Mouse (Mus musculus): ENCODE measurements around the gene Camsap3. TPM values are rescaled to one million over a fixed set of nuclear protein-coding genes. Genes with fewer than 3 reads are reported as not detected.

Gene Camsap3
- polyA plus RNA-seq, 1 experiment from 2014 or later, result 25.9 TPM

- ATAC-seq (no peak), DNase-seq (ENCODE audit: low spot score) (no peak)
- H3K9me3 ChIP-seq (replicated peaks; ENCODE audit: control insufficient read depth, low read length), result no peaks in the 10 kb centered on the region
- H3K4me1 ChIP-seq (ENCODE audit: control insufficient read depth, insufficient read depth, low read length), result no peaks in the 10 kb centered on the region
- WGBS, result 28% methylated on average over 5 of the region's 5 CpGs
- no peak overlapping the region for H3K4me2 ChIP-seq (ENCODE audit: low read length)
- H3K36me3 ChIP-seq (ENCODE audit: control insufficient read depth, insufficient read depth, low read length), result no peaks in the 10 kb centered on the region
- H3K27ac ChIP-seq (ENCODE audit: low read depth, low read length), result no peak overlapping the region
- H3K4me3 ChIP-seq (ENCODE audit: low read depth, low read length), result no peak overlapping the region
- H3K9ac ChIP-seq (ENCODE audit: low read length), result no peak overlapping the region
- no peaks in the 10 kb centered on the region for H3K27me3 ChIP-seq (replicated peaks; ENCODE audit: control insufficient read depth, insufficient read depth, low read length)
Observed at GRCm38 (mm10) chr8:3645804-3646203, 58.7 kb downstream of the Camsap3 start.

- no peak overlapping the region for H3K27ac ChIP-seq (ENCODE audit: low read depth, low read length)
- no peak overlapping the region for H3K9ac ChIP-seq (ENCODE audit: low read length)
- DNase-seq (ENCODE audit: low spot score), result no peak
- 78% methylated on average over 6 of the region's 6 CpGs for WGBS
- H3K4me2 ChIP-seq (ENCODE audit: low read length), result no peak overlapping the region
- no peak overlapping the region for H3K4me3 ChIP-seq (ENCODE audit: low read depth, low read length)
- H3K4me1 ChIP-seq (ENCODE audit: control insufficient read depth, insufficient read depth, low read length), result no peaks in the 10 kb centered on the region
- no peaks in the 10 kb centered on the region for H3K36me3 ChIP-seq (ENCODE audit: control insufficient read depth, insufficient read depth, low read length)
- ATAC-seq, result no peak
- H3K27me3 ChIP-seq (replicated peaks; ENCODE audit: control insufficient read depth, insufficient read depth, low read length), result no peaks in the 10 kb centered on the region
- no peaks in the 10 kb centered on the region for H3K9me3 ChIP-seq (replicated peaks; ENCODE audit: control insufficient read depth, low read length)
Observed at GRCm38 (mm10) chr8:3646824-3647531, 59.9 kb downstream of the Camsap3 start.

GRCm38 (mm10) chr8:3647561-3647960 is 60.5 kb downstream of the Camsap3 start:
- Histone ChIP-seq H3K27me3 (replicated peaks; ENCODE audit: control insufficient read depth, insufficient read depth, low read length) (no peaks in the 10 kb centered on the region), H3K27ac (ENCODE audit: low read depth, low read length) (no peak overlapping the region), H3K4me1 (ENCODE audit: control insufficient read depth, insufficient read depth, low read length) (no peaks in the 10 kb centered on the region), H3K4me2 (ENCODE audit: low read length) (no peak overlapping the region), H3K9ac (ENCODE audit: low read length) (no peak overlapping the region), H3K4me3 (ENCODE audit: low read depth, low read length) (no peak overlapping the region), H3K9me3 (replicated peaks; ENCODE audit: control insufficient read depth, low read length) (no peaks in the 10 kb centered on the region), H3K36me3 (ENCODE audit: control insufficient read depth, insufficient read depth, low read length) (no peaks in the 10 kb centered on the region)
- no peak for DNase-seq (ENCODE audit: low spot score)
- no peak for ATAC-seq
- WGBS, result 87% methylated on average over 4 of the region's 4 CpGs

- no peak overlapping the region for H3K9ac ChIP-seq (ENCODE audit: low read length)
- H3K4me2 ChIP-seq (ENCODE audit: low read length), result no peak overlapping the region
- DNase-seq (ENCODE audit: low spot score), result no peak
- H3K27ac ChIP-seq (ENCODE audit: low read depth, low read length), result no peak overlapping the region
- WGBS, result 80% methylated on average over 2 of the region's 2 CpGs
- no peak for ATAC-seq
- H3K9me3 ChIP-seq (replicated peaks; ENCODE audit: control insufficient read depth, low read length), result no peaks in the 10 kb centered on the region
- no peaks in the 10 kb centered on the region for H3K4me1 ChIP-seq (ENCODE audit: control insufficient read depth, insufficient read depth, low read length)
- H3K36me3 ChIP-seq (ENCODE audit: control insufficient read depth, insufficient read depth, low read length), result no peaks in the 10 kb centered on the region
- no peaks in the 10 kb centered on the region for H3K27me3 ChIP-seq (replicated peaks; ENCODE audit: control insufficient read depth, insufficient read depth, low read length)
- H3K4me3 ChIP-seq (ENCODE audit: low read depth, low read length), result no peak overlapping the region
Observed at GRCm38 (mm10) chr8:3648268-3648667, 61.2 kb downstream of the Camsap3 start.

- no peak overlapping the region for H3K4me3 ChIP-seq (ENCODE audit: low read depth, low read length)
- no peak overlapping the region for H3K4me2 ChIP-seq (ENCODE audit: low read length)
- H3K9me3 ChIP-seq (replicated peaks; ENCODE audit: control insufficient read depth, low read length), result no peaks in the 10 kb centered on the region
- no peaks in the 10 kb centered on the region for H3K4me1 ChIP-seq (ENCODE audit: control insufficient read depth, insufficient read depth, low read length)
- WGBS, result 46% methylated on average over 1 of the region's 1 CpGs
- H3K27me3 ChIP-seq (replicated peaks; ENCODE audit: control insufficient read depth, insufficient read depth, low read length), result no peaks in the 10 kb centered on the region
- DNase-seq (ENCODE audit: low spot score) (no peak), ATAC-seq (no peak)
- H3K9ac ChIP-seq (ENCODE audit: low read length), result no peak overlapping the region
- no peaks in the 10 kb centered on the region for H3K36me3 ChIP-seq (ENCODE audit: control insufficient read depth, insufficient read depth, low read length)
- no peak overlapping the region for H3K27ac ChIP-seq (ENCODE audit: low read depth, low read length)
Observed at GRCm38 (mm10) chr8:3648990-3649389, 61.9 kb downstream of the Camsap3 start.

GRCm38 (mm10) chr8:3652845-3653244 is 65.8 kb downstream of the Camsap3 start:
- no peak overlapping the region for H3K27ac ChIP-seq (ENCODE audit: low read depth, low read length)
- ATAC-seq, result no peak
- H3K9me3 ChIP-seq (replicated peaks; ENCODE audit: control insufficient read depth, low read length), result no peaks in the 10 kb centered on the region
- H3K4me2 ChIP-seq (ENCODE audit: low read length), result no peak overlapping the region
- H3K36me3 ChIP-seq (ENCODE audit: control insufficient read depth, insufficient read depth, low read length), result no peaks in the 10 kb centered on the region
- WGBS, result 62% methylated on average over 3 of the region's 3 CpGs
- peaks cover 2% of the 10 kb centered on the region; the same call in 1 of the 2 replicates for H3K4me1 ChIP-seq (ENCODE audit: control insufficient read depth, insufficient read depth, low read length)
- H3K27me3 ChIP-seq (replicated peaks; ENCODE audit: control insufficient read depth, insufficient read depth, low read length), result no peaks in the 10 kb centered on the region
- H3K4me3 ChIP-seq (ENCODE audit: low read depth, low read length), result no peak overlapping the region
- H3K9ac ChIP-seq (ENCODE audit: low read length), result no peak overlapping the region
- DNase-seq (ENCODE audit: low spot score), result no peak

GRCm38 (mm10) chr8:3654726-3655508 is 67.8 kb downstream of the Camsap3 start:
- no peaks in the 10 kb centered on the region for H3K9me3 ChIP-seq (replicated peaks; ENCODE audit: control insufficient read depth, low read length)
- no peak overlapping the region for H3K4me3 ChIP-seq (ENCODE audit: low read depth, low read length)
- no peak overlapping the region for H3K4me2 ChIP-seq (ENCODE audit: low read length)
- H3K27me3 ChIP-seq (replicated peaks; ENCODE audit: control insufficient read depth, insufficient read depth, low read length), result no peaks in the 10 kb centered on the region
- no peak for DNase-seq (ENCODE audit: low spot score)
- H3K9ac ChIP-seq (ENCODE audit: low read length), result no peak overlapping the region
- 77% methylated on average over 11 of the region's 11 CpGs for WGBS
- H3K36me3 ChIP-seq (ENCODE audit: control insufficient read depth, insufficient read depth, low read length), result no peaks in the 10 kb centered on the region
- no peak for ATAC-seq
- H3K27ac ChIP-seq (ENCODE audit: low read depth, low read length), result no peak overlapping the region
- H3K4me1 ChIP-seq (ENCODE audit: control insufficient read depth, insufficient read depth, low read length), result peaks cover 2% of the 10 kb centered on the region; the same call in 1 of the 2 replicates

GRCm38 (mm10) chr8:3655526-3655925 is 68.4 kb downstream of the Camsap3 start, which contains the start of gene Retn:
Gene Retn, plus strand, starts transcription at chr8:3655770.
- H3K9ac ChIP-seq (ENCODE audit: low read length), result no peak within 1 kb of the TSS
- no peaks in the 10 kb centered on the region for H3K27me3 ChIP-seq (replicated peaks; ENCODE audit: control insufficient read depth, insufficient read depth, low read length)
- peaks cover 2% of the 10 kb centered on the region; the same call in 1 of the 2 replicates for H3K4me1 ChIP-seq (ENCODE audit: control insufficient read depth, insufficient read depth, low read length)
- no peak within 1 kb of the TSS for H3K27ac ChIP-seq (ENCODE audit: low read depth, low read length)
- WGBS, result 80% methylated on average over 3 of the region's 3 CpGs
- H3K9me3 ChIP-seq (replicated peaks; ENCODE audit: control insufficient read depth, low read length), result no peaks in the 10 kb centered on the region
- H3K4me2 ChIP-seq (ENCODE audit: low read length), result no peak within 1 kb of the TSS
- H3K36me3 ChIP-seq (ENCODE audit: control insufficient read depth, insufficient read depth, low read length), result no peaks in the 10 kb centered on the region
- ATAC-seq (no peak), DNase-seq (ENCODE audit: low spot score) (no peak)
- no peak within 1 kb of the TSS for H3K4me3 ChIP-seq (ENCODE audit: low read depth, low read length)

All from forebrain, embryonic 14.5 days (tissue).